Mouse (Mus musculus): ENCODE measurements around the gene Pou3f1. TPM values are rescaled to one million over a fixed set of nuclear protein-coding genes. Genes with fewer than 3 reads are reported as not detected.
A peak's percentile ranks its signal among the peaks of the same experiment; 100 is the strongest.

The Pou3f1 gene
- polyA plus RNA-seq, 1 experiment: 0.02 TPM

- no peak for TF ChIP-seq TAL1 (IDR thresholded peaks at IDR 0.05; ENCODE audit: low read length)
- H3K4me3 ChIP-seq (replicated peaks): no peak overlapping the region
These were observed 10.0 kb upstream of the Pou3f1 start for GRCm38 (mm10) chr4:124646591-124646990.

GRCm38 (mm10) chr4:124647909-124648308, 8.7 kb upstream of the Pou3f1 start:
- Histone ChIP-seq H3K27me3 (ENCODE audit: control insufficient read depth) (peaks cover 85% of the 10 kb centered on the region), H3K4me1 (ENCODE audit: control insufficient read depth) (peaks cover 34% of the 10 kb centered on the region), H3K4me3 (replicated peaks) (no peak overlapping the region), H3K9me3 (ENCODE audit: control insufficient read depth, low read length) (no peaks in the 10 kb centered on the region), H3K36me3 (ENCODE audit: control insufficient read depth) (no peaks in the 10 kb centered on the region)
- TF ChIP-seq TAL1 (IDR thresholded peaks at IDR 0.05; ENCODE audit: low read length) (no peak), GATA1 (IDR thresholded peaks at IDR 0.05; ENCODE audit: low read length) (no peak)

More at GRCm38 (mm10) chr4:124646591-124646990, 10.0 kb upstream of the Pou3f1 start:
- H3K4me1 ChIP-seq (ENCODE audit: control insufficient read depth): peaks cover 34% of the 10 kb centered on the region
- no peaks in the 10 kb centered on the region for H3K9me3 ChIP-seq (ENCODE audit: control insufficient read depth, low read length)
- no peaks in the 10 kb centered on the region for H3K36me3 ChIP-seq (ENCODE audit: control insufficient read depth)
- peaks cover 81% of the 10 kb centered on the region for H3K27me3 ChIP-seq (ENCODE audit: control insufficient read depth)

GRCm38 (mm10) chr4:124652886-124653285, 3.7 kb upstream of the Pou3f1 start:
- peaks cover 12% of the 10 kb centered on the region for H3K4me1 ChIP-seq (ENCODE audit: control insufficient read depth)
- peaks cover 100% of the 10 kb centered on the region for H3K27me3 ChIP-seq (ENCODE audit: control insufficient read depth)
- no peaks in the 10 kb centered on the region for H3K36me3 ChIP-seq (ENCODE audit: control insufficient read depth)
- no peak overlapping the region for H3K4me3 ChIP-seq (replicated peaks)
- H3K9me3 ChIP-seq (ENCODE audit: control insufficient read depth, low read length): peaks cover 11% of the 10 kb centered on the region; the same call in 1 of the 2 replicates
- TF ChIP-seq GATA1 (IDR thresholded peaks at IDR 0.05; ENCODE audit: low read length) (no peak), TAL1 (IDR thresholded peaks at IDR 0.05; ENCODE audit: low read length) (no peak)

- H3K9me3 ChIP-seq (ENCODE audit: control insufficient read depth, low read length): peaks cover 23% of the 10 kb centered on the region
- H3K27me3 ChIP-seq (ENCODE audit: control insufficient read depth): peaks cover 100% of the 10 kb centered on the region
- H3K4me1 ChIP-seq (ENCODE audit: control insufficient read depth): peaks cover 18% of the 10 kb centered on the region
- TF ChIP-seq GATA1 (IDR thresholded peaks at IDR 0.05; ENCODE audit: low read length) (no peak), TAL1 (IDR thresholded peaks at IDR 0.05; ENCODE audit: low read length) (no peak)
- peak overlapping the region; percentile 44 for H3K4me3 ChIP-seq (replicated peaks)
- H3K36me3 ChIP-seq (ENCODE audit: control insufficient read depth): no peaks in the 10 kb centered on the region
These were observed 445 bp downstream of the Pou3f1 start for GRCm38 (mm10) chr4:124656854-124657650.

GRCm38 (mm10) chr4:124657781-124658180, 1.2 kb downstream of the Pou3f1 start:
- H3K4me1 ChIP-seq (ENCODE audit: control insufficient read depth): peaks cover 18% of the 10 kb centered on the region
- no peaks in the 10 kb centered on the region for H3K36me3 ChIP-seq (ENCODE audit: control insufficient read depth)
- TF ChIP-seq GATA1 (IDR thresholded peaks at IDR 0.05; ENCODE audit: low read length) (no peak), TAL1 (IDR thresholded peaks at IDR 0.05; ENCODE audit: low read length) (no peak)
- H3K27me3 ChIP-seq (ENCODE audit: control insufficient read depth): peaks cover 100% of the 10 kb centered on the region
- H3K4me3 ChIP-seq (replicated peaks): peak overlapping the region; percentile 30
- peaks cover 23% of the 10 kb centered on the region for H3K9me3 ChIP-seq (ENCODE audit: control insufficient read depth, low read length)

- no peak for TF ChIP-seq GATA1 (IDR thresholded peaks at IDR 0.05; ENCODE audit: low read length)
- no peak for TF ChIP-seq TAL1 (IDR thresholded peaks at IDR 0.05; ENCODE audit: low read length)
- no peaks in the 10 kb centered on the region for H3K36me3 ChIP-seq (ENCODE audit: control insufficient read depth)
- peaks cover 100% of the 10 kb centered on the region for H3K27me3 ChIP-seq (ENCODE audit: control insufficient read depth)
- no peak overlapping the region for H3K4me3 ChIP-seq (replicated peaks)
- peaks cover 23% of the 10 kb centered on the region for H3K9me3 ChIP-seq (ENCODE audit: control insufficient read depth, low read length)
- peaks cover 18% of the 10 kb centered on the region for H3K4me1 ChIP-seq (ENCODE audit: control insufficient read depth)
These were observed 1.8 kb downstream of the Pou3f1 start for GRCm38 (mm10) chr4:124658412-124658851.

- Histone ChIP-seq H3K27me3 (ENCODE audit: control insufficient read depth) (peaks cover 100% of the 10 kb centered on the region), H3K9me3 (ENCODE audit: control insufficient read depth, low read length) (peaks cover 23% of the 10 kb centered on the region), H3K36me3 (ENCODE audit: control insufficient read depth) (no peaks in the 10 kb centered on the region), H3K4me3 (replicated peaks) (no peak overlapping the region), H3K4me1 (ENCODE audit: control insufficient read depth) (peaks cover 18% of the 10 kb centered on the region)
- TF ChIP-seq GATA1 (IDR thresholded peaks at IDR 0.05; ENCODE audit: low read length): no peak
- TF ChIP-seq TAL1 (IDR thresholded peaks at IDR 0.05; ENCODE audit: low read length): no peak
These were observed 2.9 kb downstream of the Pou3f1 start for GRCm38 (mm10) chr4:124659251-124660217.

GRCm38 (mm10) chr4:124660603-124661002, 4.0 kb downstream of the Pou3f1 start:
- H3K36me3 ChIP-seq (ENCODE audit: control insufficient read depth): no peaks in the 10 kb centered on the region
- TF ChIP-seq GATA1 (IDR thresholded peaks at IDR 0.05; ENCODE audit: low read length) (no peak), TAL1 (IDR thresholded peaks at IDR 0.05; ENCODE audit: low read length) (no peak)
- peaks cover 23% of the 10 kb centered on the region for H3K9me3 ChIP-seq (ENCODE audit: control insufficient read depth, low read length)
- H3K27me3 ChIP-seq (ENCODE audit: control insufficient read depth): peaks cover 95% of the 10 kb centered on the region
- peaks cover 18% of the 10 kb centered on the region for H3K4me1 ChIP-seq (ENCODE audit: control insufficient read depth)
- no peak overlapping the region for H3K4me3 ChIP-seq (replicated peaks)

- no peak for TF ChIP-seq GATA1 (IDR thresholded peaks at IDR 0.05; ENCODE audit: low read length)
- TF ChIP-seq TAL1 (IDR thresholded peaks at IDR 0.05; ENCODE audit: low read length): no peak
- Histone ChIP-seq H3K4me3 (replicated peaks) (no peak overlapping the region), H3K9me3 (ENCODE audit: control insufficient read depth, low read length) (peaks cover 11% of the 10 kb centered on the region), H3K27me3 (ENCODE audit: control insufficient read depth) (peaks cover 91% of the 10 kb centered on the region), H3K4me1 (ENCODE audit: control insufficient read depth) (peaks cover 5% of the 10 kb centered on the region), H3K36me3 (ENCODE audit: control insufficient read depth) (no peaks in the 10 kb centered on the region)
These were observed 6.4 kb downstream of the Pou3f1 start for GRCm38 (mm10) chr4:124663034-124663433.

Data from erythroblast, embryonic 14.5 days (primary cell).